Mouse (Mus musculus) CH12.LX (cell line): ENCODE measurements around the gene Gdap1l1. TPM values are rescaled to one million over a fixed set of nuclear protein-coding genes. Genes with fewer than 3 reads are reported as not detected.

Experiments
- DNase-seq: peaks from one replicate; pipeline ENCODE4 v3.0.0-alpha.2; 2013; ENCODE audit errors: extremely low read depth
- H3K27ac ChIP-seq: 2 replicates; pipeline ENCODE4 v1.5.1; 2012; ENCODE audit warnings: low read depth, mild to moderate bottlenecking, control low read depth, moderate library complexity; ENCODE audit not compliant: insufficient read depth
- H3K27me3 ChIP-seq: replicated peaks from 2 replicates; pipeline ENCODE3; 2012; ENCODE audit warnings: inconsistent platforms
- H3K36me3 ChIP-seq, 2 experiments: replicated peaks in 1 of 2; 2 replicates each; pipeline versions ENCODE3 to v1.6.1; 2012; ENCODE audit warnings: inconsistent platforms in 1 of 2, low read length in 1 of 2, mild to moderate bottlenecking in 1 of 2, mixed read lengths in 1 of 2, moderate library complexity in 1 of 2; ENCODE audit not compliant: control insufficient read depth in 1 of 2, insufficient read depth in 1 of 2
- H3K4me1 ChIP-seq, 2 experiments: 2 replicates each; pipeline ENCODE4 v1.6.1; 2012; ENCODE audit warnings: inconsistent platforms in 1 of 2, moderate library complexity in 1 of 2; ENCODE audit not compliant: insufficient read depth in 2 of 2, control insufficient read depth in 1 of 2
- H3K4me2 ChIP-seq: 2 replicates; pipeline ENCODE4 v1.6.1; 2012; ENCODE audit warnings: low read depth, mild to moderate bottlenecking, control low read depth; ENCODE audit not compliant: poor library complexity, insufficient read depth, severe bottlenecking
- H3K4me3 ChIP-seq, 3 experiments: fragments of 150-350 bp in 1 of 3; sonication (generic) in 1 of 3; replicated peaks in 1 of 3; 2 replicates each; pipeline versions ENCODE3 to v1.5.1; 2011 to 2012; ENCODE audit warnings: low read depth in 2 of 3, low read length in 2 of 3, mild to moderate bottlenecking in 2 of 3, moderate library complexity in 2 of 3, control low read depth in 1 of 3, improper control_type of control experiment in 1 of 3, inconsistent platforms in 1 of 3, mixed read lengths in 1 of 3; ENCODE audit not compliant: poor library complexity in 1 of 3
- H3K79me2 ChIP-seq: replicated peaks from 2 replicates; pipeline ENCODE4 v1.6.1; 2012; ENCODE audit warnings: mild to moderate bottlenecking, moderate library complexity; ENCODE audit not compliant: control insufficient read depth, poor library complexity, insufficient read depth, severe bottlenecking; ENCODE audit errors: extremely low read depth
- H3K9ac ChIP-seq: 2 replicates; pipeline ENCODE4 v1.6.1; 2012; ENCODE audit warnings: low read depth, mild to moderate bottlenecking, control low read depth, moderate library complexity; ENCODE audit not compliant: insufficient read depth
- H3K9me3 ChIP-seq: replicated peaks from 2 replicates; pipeline ENCODE3; 2012; ENCODE audit warnings: low read length, inconsistent platforms, mixed read lengths
- CHD1 ChIP-seq: IDR thresholded peaks from 2 replicates; pipeline ENCODE4 v1.6.1; 2012; ENCODE audit warnings: low read depth, low read length, improper control_type of control experiment, inconsistent platforms
- CHD2 ChIP-seq: IDR thresholded peaks from 2 replicates; pipeline ENCODE4 v1.6.1; 2011; ENCODE audit warnings: low read length, improper control_type of control experiment
- CTCF ChIP-seq, 2 experiments: IDR thresholded peaks in 1 of 2; conservative IDR thresholded peaks in 1 of 2; 2 replicates each; pipeline ENCODE4 v1.5.1; 2011 to 2012; ENCODE audit warnings: low read depth in 2 of 2, low read length in 2 of 2, improper control_type of control experiment in 1 of 2, inconsistent platforms in 1 of 2, mild to moderate bottlenecking in 1 of 2, moderate library complexity in 1 of 2
- E2F4 ChIP-seq: IDR thresholded peaks from 2 replicates; pipeline ENCODE4 v1.6.1; 2011; ENCODE audit warnings: low read depth, low read length, improper control_type of control experiment; ENCODE audit not compliant: insufficient replicate concordance
- ELF1 ChIP-seq: IDR thresholded peaks from 2 replicates; pipeline ENCODE4 v1.6.1; 2014; ENCODE audit warnings: low read depth, mild to moderate bottlenecking, inconsistent platforms, low read length, improper control_type of control experiment
- GABPA ChIP-seq: IDR thresholded peaks from 2 replicates; pipeline ENCODE4 v1.6.1; 2012; ENCODE audit warnings: low read depth, low read length, improper control_type of control experiment, inconsistent platforms; ENCODE audit not compliant: insufficient replicate concordance
- IRF4 ChIP-seq: IDR thresholded peaks from 2 replicates; pipeline ENCODE4 v1.6.1; 2014; ENCODE audit warnings: low read depth, mild to moderate bottlenecking, inconsistent platforms, low read length, improper control_type of control experiment
- JUN ChIP-seq: IDR thresholded peaks from 2 replicates; pipeline ENCODE4 v1.6.1; 2011; ENCODE audit warnings: low read depth, mild to moderate bottlenecking, low read length, improper control_type of control experiment, moderate library complexity; ENCODE audit not compliant: insufficient read depth
- JUND ChIP-seq: conservative IDR thresholded peaks from 2 replicates; pipeline ENCODE4 v1.6.1; 2011; ENCODE audit warnings: low read depth, low read length, improper control_type of control experiment
- KAT2A ChIP-seq: IDR thresholded peaks from 2 replicates; pipeline ENCODE4 v1.6.1; 2012; ENCODE audit warnings: low read length, improper control_type of control experiment, inconsistent platforms; ENCODE audit not compliant: insufficient replicate concordance
- MAX ChIP-seq: IDR thresholded peaks from 2 replicates; pipeline ENCODE4 v1.6.1; 2011; ENCODE audit warnings: low read length, improper control_type of control experiment
- MAZ ChIP-seq: IDR thresholded peaks from 2 replicates; pipeline ENCODE4 v1.6.1; 2012; ENCODE audit warnings: low read depth, mild to moderate bottlenecking, inconsistent platforms, low read length, improper control_type of control experiment, moderate library complexity
- MEF2A ChIP-seq: IDR thresholded peaks from 2 replicates; pipeline ENCODE4 v1.6.1; 2014; ENCODE audit warnings: low read depth, mild to moderate bottlenecking, inconsistent platforms, low read length, improper control_type of control experiment, borderline replicate concordance
- MYC ChIP-seq: IDR thresholded peaks from 2 replicates; pipeline ENCODE4 v1.6.1; 2011; ENCODE audit warnings: low read depth, mild to moderate bottlenecking, improper control_type of control experiment, low read length
- NELFE ChIP-seq: IDR thresholded peaks from 2 replicates; pipeline ENCODE4 v1.6.1; 2011; ENCODE audit warnings: low read depth, low read length, improper control_type of control experiment
- PAX5 ChIP-seq: IDR thresholded peaks from 2 replicates; pipeline ENCODE4 v1.6.1; 2012; ENCODE audit warnings: low read length, inconsistent platforms, mixed read lengths
- POLR2AphosphoS2 ChIP-seq: IDR thresholded peaks from 2 replicates; pipeline ENCODE4 v1.6.1; 2011; ENCODE audit warnings: low read depth, low read length, improper control_type of control experiment
- RAD21 ChIP-seq: IDR thresholded peaks from 2 replicates; pipeline ENCODE4 v1.6.1; 2011; ENCODE audit warnings: low read depth, mild to moderate bottlenecking, low read length, improper control_type of control experiment, moderate library complexity
- RCOR1 ChIP-seq: conservative IDR thresholded peaks from 2 replicates; pipeline ENCODE4 v1.6.1; 2012; ENCODE audit warnings: low read depth, mild to moderate bottlenecking, inconsistent platforms, low read length, improper control_type of control experiment
- TBP ChIP-seq: conservative IDR thresholded peaks from 2 replicates; pipeline ENCODE4 v1.6.1; 2011; ENCODE audit warnings: low read depth, low read length, improper control_type of control experiment
- TCF12 ChIP-seq: IDR thresholded peaks from 2 replicates; pipeline ENCODE4 v1.6.1; 2014; ENCODE audit warnings: low read depth, mild to moderate bottlenecking, inconsistent platforms, low read length, improper control_type of control experiment
- UBTF ChIP-seq: IDR thresholded peaks from 2 replicates; pipeline ENCODE4 v1.6.1; 2012; ENCODE audit warnings: low read depth, mild to moderate bottlenecking, inconsistent platforms, low read length, improper control_type of control experiment, moderate library complexity
- USF2 ChIP-seq: conservative IDR thresholded peaks from 2 replicates; pipeline ENCODE4 v1.6.1; 2011; ENCODE audit warnings: low read depth, low read length, improper control_type of control experiment
- ZKSCAN1 ChIP-seq: IDR thresholded peaks from 2 replicates; pipeline ENCODE4 v1.6.1; 2012; ENCODE audit warnings: low read depth, inconsistent platforms, low read length, improper control_type of control experiment, borderline replicate concordance
- ZMIZ1 ChIP-seq: IDR thresholded peaks from 2 replicates; pipeline ENCODE4 v1.6.1; 2012; ENCODE audit warnings: low read depth, mild to moderate bottlenecking, inconsistent platforms, low read length, improper control_type of control experiment
- dilution Hi-C: fragments of 300-500 bp; cut with MboI; formaldehyde crosslinking; loops from 2 replicates; pipeline ENCODE4 v1.14.3; 2020; ENCODE audit warnings: low sequenced_read_pairs; ENCODE audit not compliant: extremely low pct_unique_long_range_greater_than_20kb, extremely low pct_ligation_motif_present
- in situ Hi-C: fragments of 300-500 bp; cut with MboI; formaldehyde crosslinking; loops from 3 replicates; pipeline ENCODE4 v1.14.3; 2019; ENCODE audit warnings: low sequenced_read_pairs, low pct_ligation_motif_present, low pct_unique_long_range_greater_than_20kb, mixed read lengths
- polyA plus RNA-seq: library from polyadenylated mRNA; unstranded; fragments of >175 nt; gene quantifications from 2 replicates; pipeline ENCODE4 v1.2.1, GENCODE M21; 2012; ENCODE audit warnings: low read depth; ENCODE audit not compliant: insufficient read length
- total RNA-seq, 2 experiments: library from RNA; depleted of rRNA; stranded (reverse); fragments of 300-350 nt in 1 of 2; fragments of >200 nt in 1 of 2; gene quantifications; 2 replicates each; pipeline ENCODE4 v1.2.3; 2012 to 2014

The Gdap1l1 gene
- total and polyA plus RNA-seq, 3 experiments = not detected

GRCm38 (mm10) chr2:163452738-163453137 is 14.5 kb downstream of the Gdap1l1 start:
- H3K4me3 ChIP-seq = no peak overlapping the region
- in situ Hi-C loops = no loop called here

GRCm38 (mm10) chr2:163453378-163453777 is 15.1 kb downstream of the Gdap1l1 start:
- Histone ChIP-seq H3K4me1 (no peaks in the 10 kb centered on the region), H3K4me2 (no peak overlapping the region), H3K27ac (no peak overlapping the region), H3K27me3 (peaks cover 93% of the 10 kb centered on the region), H3K9me3 (no peaks in the 10 kb centered on the region), H3K36me3 (no peaks in the 10 kb centered on the region), H3K9ac (no peak overlapping the region), H3K4me3 (no peak overlapping the region), H3K79me2 (no peaks in the 10 kb centered on the region)
- TF ChIP-seq MYC (no peak), KAT2A (no peak), GABPA (no peak), PAX5 (no peak), ZMIZ1 (no peak), E2F4 (no peak), ELF1 (no peak), USF2 (no peak), MEF2A (no peak), MAX (no peak), IRF4 (no peak), POLR2AphosphoS2 (no peak), CHD1 (no peak), MAZ (no peak), UBTF (no peak), JUND (no peak)
- in situ Hi-C loops = no loop called here
- DNase-seq = no peak
- dilution Hi-C loops = no loop called here

More at GRCm38 (mm10) chr2:163452738-163453137, 14.5 kb downstream of the Gdap1l1 start:
- peaks cover 93% of the 10 kb centered on the region for H3K27me3 ChIP-seq
- H3K4me2 ChIP-seq = no peak overlapping the region
- H3K36me3 ChIP-seq = no peaks in the 10 kb centered on the region
- H3K79me2 ChIP-seq = no peaks in the 10 kb centered on the region
- H3K27ac ChIP-seq = no peak overlapping the region
- H3K4me1 ChIP-seq = no peaks in the 10 kb centered on the region
- no peaks in the 10 kb centered on the region for H3K9me3 ChIP-seq
- H3K9ac ChIP-seq = no peak overlapping the region
- TF ChIP-seq JUN (no peak), RCOR1 (no peak), NELFE (no peak), TCF12 (no peak), CHD2 (no peak), TBP (no peak), ZKSCAN1 (no peak), CTCF (conservative IDR thresholded peaks at IDR 0.05 in 1 of 2, IDR thresholded peaks at IDR 0.05 in 1 of 2; ENCODE audit: low read depth in 2 of 2, low read length in 2 of 2) (peak in 1 of 2 experiments; percentile 33; a peak in 2 of 4 replicates), ELF1 (no peak), RAD21 (peak; percentile 5), UBTF (no peak)
- DNase-seq = no peak
- dilution Hi-C loops = no loop called here
